Mouse (Mus musculus) embryonic facial prominence, embryonic 15.5 days (tissue): ENCODE results near the gene Pde4c. TPM values are rescaled to one million over a fixed set of nuclear protein-coding genes. Genes with fewer than 3 reads are reported as not detected.

Experiments used
- ATAC-seq: fragments of 200-750 bp; cut with Nextera tagmentation; 2 replicates; pipeline ENCODE4 v1.8.0; 2017; ENCODE audit warnings: low read depth, moderate TSS enrichment; ENCODE audit not compliant: insufficient number of reproducible peaks, low FRiP score, low TSS enrichment
- H3K27ac ChIP-seq: fragments of 300-500 bp; sonication (generic); replicated peaks from 2 replicates; pipeline ENCODE4 v1.5.1; 2015; ENCODE audit warnings: mild to moderate bottlenecking, inconsistent platforms
- H3K27me3 ChIP-seq: fragments of 300-500 bp; sonication (generic); 2 replicates; pipeline ENCODE4 v1.6.1; 2015; ENCODE audit warnings: inconsistent platforms
- H3K36me3 ChIP-seq: fragments of 300-500 bp; sonication (generic); 2 replicates; pipeline ENCODE4 v1.6.1; 2015; ENCODE audit warnings: mild to moderate bottlenecking, inconsistent platforms
- H3K4me1 ChIP-seq: fragments of 300-500 bp; sonication (generic); 2 replicates; pipeline ENCODE4 v1.6.1; 2015; ENCODE audit warnings: inconsistent platforms
- H3K4me2 ChIP-seq: fragments of 300-500 bp; sonication (generic); replicated peaks from 2 replicates; pipeline ENCODE4 v1.6.1; 2015; ENCODE audit warnings: mild to moderate bottlenecking, inconsistent platforms
- H3K4me3 ChIP-seq: fragments of 300-500 bp; sonication (generic); replicated peaks from 2 replicates; pipeline ENCODE4 v1.5.1; 2015; ENCODE audit warnings: mild to moderate bottlenecking, inconsistent platforms
- H3K9ac ChIP-seq: fragments of 300-500 bp; sonication (generic); 2 replicates; pipeline ENCODE4 v1.6.1; 2015; ENCODE audit warnings: inconsistent platforms
- H3K9me3 ChIP-seq: fragments of 300-500 bp; sonication (generic); replicated peaks from 2 replicates; pipeline ENCODE4 v1.6.1; 2016; ENCODE audit warnings: inconsistent platforms
- WGBS: fragments of 180-500 bp; shearing (Covaris S2); methylation state at CpG from one replicate; pipeline ENCODE4 v1.1.7; 2015; 5-methylcytosine and 5-hydroxymethylcytosine counted together
- polyA plus RNA-seq: library from polyadenylated mRNA; unstranded; fragments of >200 nt; fragmentation: Nextera tagmentation; extraction: Ambion mirVana; gene quantifications from 2 replicates; pipeline ENCODE4 v1.2.1, GENCODE M21; 2015

Gene Pde4c
- polyA plus RNA-seq, 1 experiment from 2014 or later: 0.29 TPM

- peaks cover 15% of the 10 kb centered on the region for H3K36me3 ChIP-seq
- H3K4me1 ChIP-seq: peaks cover 51% of the 10 kb centered on the region
- H3K4me2 ChIP-seq: no peak overlapping the region
- no peak for ATAC-seq
- no peak overlapping the region for H3K4me3 ChIP-seq
- H3K9me3 ChIP-seq: no peaks in the 10 kb centered on the region
- no peaks in the 10 kb centered on the region for H3K27me3 ChIP-seq
- WGBS: 5% methylated on average over 3 of the region's 3 CpGs
- H3K9ac ChIP-seq: no peak overlapping the region
- no peak overlapping the region for H3K27ac ChIP-seq
Measured at GRCm38 (mm10) chr8:70763354-70763753, 39.8 kb downstream of the Pde4c start.

DNA sequence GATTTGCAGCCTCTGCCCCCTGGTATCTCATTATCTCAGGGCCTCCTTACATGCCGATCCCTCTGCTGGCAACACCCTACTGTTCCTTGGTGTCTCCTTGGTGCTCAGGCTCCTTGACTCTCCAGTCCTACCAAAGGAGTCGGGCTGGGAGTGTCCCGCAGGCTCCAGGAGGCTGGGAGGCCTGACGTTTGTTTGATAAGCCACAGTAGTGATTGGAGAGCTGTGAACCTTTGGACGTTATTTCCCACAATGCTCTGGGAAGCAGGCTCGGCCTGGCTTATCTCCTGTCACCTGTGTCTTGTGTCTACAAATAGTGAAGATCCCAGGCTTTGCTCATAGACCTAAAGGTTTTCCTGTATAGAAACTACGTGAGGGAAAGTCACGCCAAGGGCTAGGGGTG, 40.5 kb downstream of the Pde4c start:
- Histone ChIP-seq H3K4me1 (peaks cover 45% of the 10 kb centered on the region), H3K27me3 (no peaks in the 10 kb centered on the region), H3K36me3 (peaks cover 22% of the 10 kb centered on the region), H3K9me3 (no peaks in the 10 kb centered on the region), H3K4me3 (no peak overlapping the region), H3K9ac (no peak overlapping the region), H3K4me2 (no peak overlapping the region), H3K27ac (no peak overlapping the region; the same call in 1 of the 2 replicates)
- no peak for ATAC-seq
- 78% methylated on average over 8 of the region's 8 CpGs for WGBS

GRCm38 (mm10) chr8:70764676-70765075, 41.2 kb downstream of the Pde4c start:
- Histone ChIP-seq H3K4me3 (no peak overlapping the region), H3K9ac (no peak overlapping the region), H3K27ac (no peak overlapping the region; the same call in 1 of the 2 replicates), H3K9me3 (no peaks in the 10 kb centered on the region), H3K4me2 (no peak overlapping the region), H3K27me3 (no peaks in the 10 kb centered on the region), H3K4me1 (peaks cover 41% of the 10 kb centered on the region), H3K36me3 (peaks cover 24% of the 10 kb centered on the region)
- ATAC-seq: no peak
- 87% methylated on average over 13 of the region's 13 CpGs for WGBS

DNA sequence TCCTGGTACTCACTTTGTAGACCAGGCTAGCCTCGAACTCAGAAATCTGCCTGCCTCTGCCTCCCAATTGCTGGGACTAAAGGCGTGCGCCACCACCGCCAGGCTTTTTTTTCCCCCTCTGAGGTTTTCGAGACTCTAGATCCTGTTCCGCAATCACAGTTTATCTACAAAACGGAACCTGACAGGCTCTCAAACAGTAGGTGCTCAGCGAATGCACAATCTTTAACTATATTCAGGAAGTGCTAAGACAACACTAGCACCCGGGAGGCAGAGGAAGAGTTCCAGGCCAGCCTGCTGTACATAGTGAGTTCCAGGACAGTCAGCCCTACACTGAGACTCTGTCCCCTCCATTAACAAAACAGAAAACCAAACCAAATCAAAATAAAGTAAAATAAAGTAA, 41.8 kb downstream of the Pde4c start:
- Histone ChIP-seq H3K27me3 (no peaks in the 10 kb centered on the region), H3K36me3 (peaks cover 24% of the 10 kb centered on the region), H3K27ac (no peak overlapping the region), H3K9me3 (no peaks in the 10 kb centered on the region), H3K4me3 (peak overlapping the region; percentile 48), H3K9ac (no peak overlapping the region), H3K4me1 (peaks cover 37% of the 10 kb centered on the region), H3K4me2 (peak overlapping the region; percentile 91)
- no peak for ATAC-seq
- 74% methylated on average over 9 of the region's 9 CpGs for WGBS

GRCm38 (mm10) chr8:70765838-70766570, 42.5 kb downstream of the Pde4c start:
- Histone ChIP-seq H3K4me2 (peak overlapping the region; percentile 91), H3K9ac (peak overlapping the region; percentile 42), H3K36me3 (peaks cover 31% of the 10 kb centered on the region), H3K4me3 (peak overlapping the region; percentile 48), H3K27ac (0 out of 2 replicates have a peak overlapping the region, but pooled peaks have one; percentile 48), H3K27me3 (no peaks in the 10 kb centered on the region), H3K9me3 (no peaks in the 10 kb centered on the region), H3K4me1 (peaks cover 34% of the 10 kb centered on the region)
- 2% methylated on average over 34 of the region's 34 CpGs for WGBS
- no peak for ATAC-seq

DNA sequence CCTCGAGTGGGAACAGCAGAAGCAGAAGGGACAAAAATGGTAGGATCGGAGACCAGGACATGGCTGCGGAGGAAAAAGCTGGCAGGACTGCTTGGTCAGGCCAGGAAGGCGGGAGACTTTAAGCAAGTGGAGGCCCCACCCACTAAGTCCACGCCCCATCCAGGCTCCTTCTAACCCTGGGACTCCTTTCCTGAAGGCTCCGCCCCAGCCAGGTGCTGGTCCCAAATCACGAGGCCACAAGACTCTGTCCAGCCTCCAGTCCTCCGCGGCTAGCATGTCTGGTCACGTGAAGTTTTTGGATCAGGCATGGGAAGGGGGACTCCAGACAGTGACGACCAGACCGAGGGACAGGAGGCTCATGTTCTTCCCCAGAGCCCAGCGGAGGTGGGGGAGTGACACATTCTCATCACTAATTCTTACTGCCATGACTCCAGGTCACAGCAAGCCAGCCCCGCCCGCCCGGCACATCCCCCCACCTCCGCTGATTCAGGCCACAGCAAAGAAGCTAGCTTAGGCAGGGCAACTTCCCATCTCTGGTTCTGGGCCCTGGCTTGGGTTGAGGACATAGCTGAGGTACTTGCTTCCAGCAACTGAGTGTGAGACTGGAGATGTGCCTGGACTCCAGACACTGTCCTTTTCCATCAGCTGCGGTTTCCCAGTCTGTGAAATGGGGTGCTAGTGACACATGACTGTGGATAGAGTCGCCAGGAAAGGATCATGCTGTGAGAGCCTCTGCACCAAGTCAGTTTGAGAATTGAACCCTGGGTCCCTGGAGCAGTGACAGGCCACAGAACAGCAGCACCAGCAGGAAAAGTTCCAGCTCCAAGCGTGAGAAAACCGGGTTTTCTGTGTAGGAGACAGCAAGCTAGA, 43.3 kb downstream of the Pde4c start:
- H3K9ac ChIP-seq: peak overlapping the region; percentile 42
- H3K27ac ChIP-seq: peak overlapping the region; percentile 48; the same call in 1 of the 2 replicates
- H3K36me3 ChIP-seq: peaks cover 39% of the 10 kb centered on the region
- H3K4me1 ChIP-seq: peaks cover 28% of the 10 kb centered on the region
- peak overlapping the region; percentile 48 for H3K4me3 ChIP-seq
- H3K9me3 ChIP-seq: no peaks in the 10 kb centered on the region
- H3K4me2 ChIP-seq: peak overlapping the region; percentile 91
- H3K27me3 ChIP-seq: no peaks in the 10 kb centered on the region
- 7% methylated on average over 21 of the region's 21 CpGs for WGBS
- peak; percentile 5; the same call in 1 of the 2 replicates for ATAC-seq

GRCm38 (mm10) chr8:70767503-70767902, 44.0 kb downstream of the Pde4c start:
- 78% methylated on average over 6 of the region's 6 CpGs for WGBS
- Histone ChIP-seq H3K9ac (no peak overlapping the region), H3K9me3 (no peaks in the 10 kb centered on the region), H3K27me3 (no peaks in the 10 kb centered on the region), H3K4me1 (peaks cover 31% of the 10 kb centered on the region), H3K27ac (0 out of 2 replicates have a peak overlapping the region, but pooled peaks have one; percentile 1), H3K4me3 (no peak overlapping the region), H3K4me2 (no peak overlapping the region), H3K36me3 (peaks cover 45% of the 10 kb centered on the region)
- no peak for ATAC-seq

- no peaks in the 10 kb centered on the region for H3K9me3 ChIP-seq
- peaks cover 51% of the 10 kb centered on the region for H3K36me3 ChIP-seq
- H3K4me1 ChIP-seq: peaks cover 39% of the 10 kb centered on the region
- H3K27ac ChIP-seq: no peak overlapping the region
- ATAC-seq: no peak
- no peaks in the 10 kb centered on the region for H3K27me3 ChIP-seq
- no peak overlapping the region for H3K4me3 ChIP-seq
- H3K9ac ChIP-seq: no peak overlapping the region
- no peak overlapping the region for H3K4me2 ChIP-seq
- 93% methylated on average over 32 of the region's 32 CpGs for WGBS
Measured at GRCm38 (mm10) chr8:70768231-70768776, 44.8 kb downstream of the Pde4c start.

GRCm38 (mm10) chr8:70768956-70769355, 45.4 kb downstream of the Pde4c start:
- peaks cover 46% of the 10 kb centered on the region for H3K4me1 ChIP-seq
- no peaks in the 10 kb centered on the region for H3K9me3 ChIP-seq
- H3K27me3 ChIP-seq: no peaks in the 10 kb centered on the region
- no peak overlapping the region for H3K4me3 ChIP-seq
- WGBS: 85% methylated on average over 16 of the region's 16 CpGs
- peaks cover 45% of the 10 kb centered on the region for H3K36me3 ChIP-seq
- H3K27ac ChIP-seq: no peak overlapping the region
- no peak overlapping the region for H3K4me2 ChIP-seq
- H3K9ac ChIP-seq: no peak overlapping the region
- no peak for ATAC-seq

DNA sequence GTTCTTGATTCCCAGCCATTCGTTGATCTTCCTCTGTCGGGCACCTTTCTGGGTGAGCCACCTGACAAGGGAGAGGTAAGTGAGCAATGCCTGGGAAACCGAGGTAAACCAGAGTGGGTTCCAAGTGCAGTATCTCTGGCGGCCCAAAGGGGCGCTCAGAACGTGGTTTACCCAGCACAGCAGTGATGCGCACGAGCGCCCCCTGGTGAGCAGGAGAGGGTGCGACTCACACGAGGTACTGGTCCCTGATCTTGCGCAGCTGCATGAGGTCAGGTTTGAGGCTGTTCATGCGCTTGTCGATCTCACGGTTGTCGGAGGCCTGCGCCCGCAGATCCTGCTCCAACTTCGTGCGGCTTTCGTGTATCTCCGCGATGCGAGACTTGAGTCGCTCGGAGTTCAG, 45.8 kb downstream of the Pde4c start:
- peaks cover 45% of the 10 kb centered on the region for H3K36me3 ChIP-seq
- peaks cover 50% of the 10 kb centered on the region for H3K4me1 ChIP-seq
- ATAC-seq: peak; percentile 41
- H3K9me3 ChIP-seq: no peaks in the 10 kb centered on the region
- H3K27ac ChIP-seq: no peak overlapping the region
- no peak overlapping the region for H3K4me2 ChIP-seq
- H3K27me3 ChIP-seq: no peaks in the 10 kb centered on the region
- H3K4me3 ChIP-seq: no peak overlapping the region
- no peak overlapping the region for H3K9ac ChIP-seq
- WGBS: 4% methylated on average over 26 of the region's 26 CpGs

- peaks cover 45% of the 10 kb centered on the region for H3K36me3 ChIP-seq
- no peak for ATAC-seq
- no peak overlapping the region for H3K4me2 ChIP-seq
- no peaks in the 10 kb centered on the region for H3K9me3 ChIP-seq
- no peak overlapping the region for H3K27ac ChIP-seq
- H3K4me3 ChIP-seq: no peak overlapping the region
- H3K4me1 ChIP-seq: peaks cover 55% of the 10 kb centered on the region
- 71% methylated on average over 12 of the region's 12 CpGs for WGBS
- no peaks in the 10 kb centered on the region for H3K27me3 ChIP-seq
- H3K9ac ChIP-seq: no peak overlapping the region
Measured at GRCm38 (mm10) chr8:70769858-70770257, 46.3 kb downstream of the Pde4c start.
